Mouse (Mus musculus) duodenum, adult 2 months (tissue): ENCODE data around the gene 1700024B05Rik. TPM values are rescaled to one million over a fixed set of nuclear protein-coding genes. Genes with fewer than 3 reads are reported as not detected.

Experiments
- polyA plus RNA-seq: library from polyadenylated mRNA; depleted of rRNA; stranded (reverse); fragments of >200 nt; gene quantifications from 2 replicates; pipeline ENCODE4 v1.2.3, GENCODE M21; 2012; ENCODE audit warnings: low replicate concordance; rRNA removed

Gene 1700024B05Rik
- not detected in 2 replicates for polyA plus RNA-seq

GRCm38 (mm10) chr14:41943695-41944094 is at the start of gene 1700024B05Rik:
1700024B05Rik (plus strand) TSS chr14:41943995.

DNA sequence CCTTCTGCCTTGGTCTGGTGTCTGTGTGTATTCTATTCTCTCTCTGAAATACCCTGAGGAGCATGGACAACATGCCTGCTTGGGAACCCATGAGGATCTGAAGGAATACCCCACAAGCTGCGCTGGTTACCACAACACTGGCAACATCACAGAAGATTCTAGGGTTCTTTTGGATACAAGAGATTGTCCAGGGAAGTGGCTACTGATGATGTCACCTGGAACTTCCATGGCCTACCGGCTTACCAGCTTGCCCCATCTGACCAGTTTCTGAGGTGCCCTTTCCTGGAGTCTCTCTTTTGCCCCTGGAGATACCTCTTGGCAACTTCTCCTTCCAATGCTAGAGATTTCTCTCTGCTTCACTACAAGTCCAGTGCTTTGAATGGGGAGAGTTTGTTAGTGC is 36.6 kb upstream of the 1700024B05Rik start, which contains the start of gene Gm7980:
Gene Gm7980 (minus strand): TSS at position 101 of the 400 bp plus-strand sequence.

DNA sequence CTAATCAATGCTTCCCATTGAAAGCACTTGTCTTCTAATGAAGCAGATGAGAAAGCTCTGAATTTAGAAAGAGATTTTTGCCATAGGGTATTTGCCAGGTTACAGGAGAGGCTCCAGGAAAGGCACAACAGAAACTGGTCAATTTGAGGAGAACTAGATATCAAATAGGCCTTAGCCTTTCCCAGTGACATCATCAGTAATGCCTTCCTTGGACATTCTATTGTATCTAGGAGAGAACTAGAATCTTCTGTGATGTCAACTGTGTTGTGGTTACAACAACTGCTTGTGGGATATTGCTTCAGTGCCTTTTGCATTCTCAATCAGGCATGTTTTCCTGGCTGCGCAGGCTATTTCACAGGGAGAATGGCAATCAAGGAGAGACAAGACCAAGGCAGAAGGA is 19.1 kb upstream of the 1700024B05Rik start, which contains the start of gene 1700049E17Rik1:
Gene 1700049E17Rik1 (plus strand): TSS at position 301 of the 400 bp plus-strand sequence.

DNA sequence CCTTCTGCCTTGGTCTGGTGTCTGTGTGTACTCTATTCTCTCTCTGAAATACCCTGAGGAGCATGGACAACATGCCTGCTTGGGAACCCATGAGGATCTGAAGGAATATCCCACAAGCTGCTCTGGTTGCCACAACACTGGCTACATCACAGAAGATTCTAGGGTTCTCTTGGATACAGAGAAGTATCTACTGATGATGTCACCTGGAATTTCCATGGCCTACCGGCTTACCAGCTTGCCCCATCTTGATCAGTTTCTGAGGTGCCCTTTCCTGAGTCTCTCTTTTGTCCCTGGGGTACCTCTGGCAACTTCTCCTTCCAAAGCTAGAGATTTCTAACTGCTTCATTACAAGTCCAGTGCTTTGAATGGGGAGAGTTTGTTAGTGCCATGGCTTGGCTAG is 24.0 kb downstream of the 1700024B05Rik start, which contains the start of gene Gm6401:
Gene Gm6401 (minus strand): TSS at position 101 of the 400 bp plus-strand sequence.

GRCm38 (mm10) chr14:41983225-41983624 is 39.4 kb downstream of the 1700024B05Rik start, which contains the start of gene Gm3543:
Gm3543 (minus strand) TSS chr14:41983325.

Other genes starting within 250 kb of the 1700024B05Rik start
- gene Gm8068, start 242.1 kb upstream of the 1700024B05Rik start, polyA plus RNA-seq = not detected in 2 replicates
- gene Gm7929, start 193.4 kb upstream of the 1700024B05Rik start, polyA plus RNA-seq = not detected in 2 replicates
- not detected in 2 replicates for gene Gm47189, start 171.6 kb upstream of the 1700024B05Rik start, polyA plus RNA-seq
- not detected in 2 replicates for gene Gm7980, start 36.7 kb upstream of the 1700024B05Rik start, polyA plus RNA-seq
- gene 1700049E17Rik1, start 19.0 kb upstream of the 1700024B05Rik start, polyA plus RNA-seq = not detected in 2 replicates
- gene Gm6401, start 23.9 kb downstream of the 1700024B05Rik start, polyA plus RNA-seq = not detected in 2 replicates
- not detected in 2 replicates for gene Gm3543, start 39.3 kb downstream of the 1700024B05Rik start, polyA plus RNA-seq
- not detected in 2 replicates for gene Gm7951, start 173.4 kb downstream of the 1700024B05Rik start, polyA plus RNA-seq
- not detected in 2 replicates for gene Gm17027, start 218.6 kb downstream of the 1700024B05Rik start, polyA plus RNA-seq
- gene Gm3573, start 246.8 kb downstream of the 1700024B05Rik start, polyA plus RNA-seq = not detected in 2 replicates